Mouse (Mus musculus): ENCODE results near the gene Ssh3. TPM values are rescaled to one million over a fixed set of nuclear protein-coding genes. Genes with fewer than 3 reads are reported as not detected.

The Ssh3 gene
- polyA plus RNA-seq, 1 experiment from 2014 or later = 5.6 TPM

DNA sequence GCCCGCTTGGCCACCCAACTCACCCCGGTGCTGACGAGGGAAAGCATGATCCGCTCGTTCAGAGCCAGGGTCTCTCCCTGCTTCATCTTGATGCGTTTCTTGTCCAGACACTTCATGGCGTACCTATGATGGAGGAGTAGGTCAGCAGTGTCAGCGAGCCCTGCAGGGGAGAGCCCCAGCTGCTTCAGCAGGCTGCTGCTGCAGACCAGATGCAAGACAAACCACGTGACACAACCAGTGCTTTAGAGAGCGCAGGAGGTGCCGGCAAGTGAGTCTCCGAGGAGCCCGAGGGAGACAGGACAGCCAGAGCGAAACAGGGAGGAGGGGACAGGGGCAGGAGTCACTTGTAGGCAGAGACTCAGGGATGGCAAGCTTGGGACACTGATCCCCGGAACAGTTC is 21.8 kb upstream of the Ssh3 start:
- WGBS = 84% methylated on average over 15 of the region's 15 CpGs
- H3K36me3 ChIP-seq (replicated peaks) = peaks cover 77% of the 10 kb centered on the region
- no peak for ATAC-seq (ENCODE audit: low FRiP score)
- H3K4me3 ChIP-seq (replicated peaks) = no peak overlapping the region
- no peaks in the 10 kb centered on the region for H3K27me3 ChIP-seq
- no peak overlapping the region for H3K27ac ChIP-seq
- no peaks in the 10 kb centered on the region for H3K9me3 ChIP-seq
- no peak overlapping the region for H3K9ac ChIP-seq
- no peak overlapping the region for H3K4me2 ChIP-seq
- H3K4me1 ChIP-seq = no peaks in the 10 kb centered on the region

DNA sequence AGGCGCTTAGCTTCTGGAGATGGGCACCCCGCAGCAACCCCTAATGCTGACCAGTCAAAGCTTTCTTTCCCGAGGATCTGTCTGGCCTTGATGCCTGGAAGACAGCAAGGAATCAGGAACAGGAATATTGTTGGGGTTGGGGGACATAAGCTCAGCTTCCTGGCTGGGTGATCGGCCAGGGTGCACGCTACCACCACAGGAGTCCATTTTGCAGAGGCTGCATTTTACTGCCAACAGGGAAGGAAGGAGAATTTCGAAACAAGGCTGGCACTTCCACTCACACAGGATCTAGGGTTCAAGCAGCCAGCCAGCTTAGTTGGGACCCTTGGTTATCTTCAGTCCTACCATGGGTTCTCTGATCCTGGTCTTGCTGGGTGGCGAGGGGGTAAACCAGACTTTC is 14.7 kb upstream of the Ssh3 start:
- H3K9ac ChIP-seq = peak overlapping the region; percentile 74; the same call in 1 of the 2 replicates
- WGBS = 50% methylated on average over 7 of the region's 7 CpGs

DNA sequence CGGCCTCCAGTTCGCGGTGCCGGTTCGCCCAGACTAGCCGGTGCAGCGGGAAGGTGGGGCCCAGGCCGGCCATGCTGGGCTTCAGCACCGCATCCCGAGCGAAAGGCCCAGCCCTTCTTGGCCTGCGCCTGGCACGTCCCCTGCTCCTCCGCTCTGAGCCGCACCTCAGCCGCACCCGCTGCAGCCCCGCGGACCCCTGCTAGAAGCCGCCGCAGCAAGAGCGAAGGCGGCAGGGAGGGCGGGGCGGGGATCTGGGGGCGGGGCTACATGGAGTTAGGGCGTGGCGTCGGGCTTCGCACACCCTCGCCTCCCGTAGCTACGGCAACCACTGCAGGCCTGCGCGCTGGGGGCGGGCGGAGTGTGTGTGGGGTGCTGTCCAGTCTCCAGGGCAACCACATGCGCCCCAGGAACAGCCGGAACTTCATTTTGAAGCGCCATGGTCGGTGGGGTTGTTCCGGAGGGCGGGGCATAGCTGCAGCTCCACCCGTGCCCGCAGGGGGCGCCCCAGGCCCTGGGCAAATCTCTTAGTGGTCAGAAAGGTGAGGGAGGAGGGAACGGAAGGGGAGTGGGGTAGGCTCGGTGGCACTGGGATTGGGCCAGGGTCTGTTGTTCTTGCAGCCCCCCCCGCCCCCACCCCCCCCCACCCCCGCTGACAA is 14.0 kb upstream of the Ssh3 start, which contains the start of gene Ankrd13d:
Ankrd13d (minus strand) TSS at position 240 of the 656 bp plus-strand sequence.
- peak within 1 kb of the TSS; percentile 74 for H3K9ac ChIP-seq
- peak within 1 kb of the TSS; percentile 65 for H3K4me2 ChIP-seq
- H3K36me3 ChIP-seq (replicated peaks) = peaks cover 27% of the 10 kb centered on the region
- WGBS = 1% methylated on average over 41 of the region's 50 CpGs
- H3K27me3 ChIP-seq = peaks cover 6% of the 10 kb centered on the region; the same call in 1 of the 2 replicates
- H3K9me3 ChIP-seq = no peaks in the 10 kb centered on the region
- H3K4me1 ChIP-seq = peaks cover 20% of the 10 kb centered on the region
- H3K27ac ChIP-seq = 0 out of 2 replicates have a peak within 1 kb of the TSS, but pooled peaks have one; percentile 25
- H3K4me3 ChIP-seq (replicated peaks) = peak within 1 kb of the TSS; percentile 64
- ATAC-seq (ENCODE audit: low FRiP score) = peak; percentile 96

More for the DNA sequence above, 14.7 kb upstream of the Ssh3 start:
- Histone ChIP-seq H3K36me3 (replicated peaks) (peaks cover 33% of the 10 kb centered on the region), H3K27me3 (peaks cover 6% of the 10 kb centered on the region; the same call in 1 of the 2 replicates), H3K4me3 (replicated peaks) (peak overlapping the region; percentile 64), H3K27ac (0 out of 2 replicates have a peak overlapping the region, but pooled peaks have one; percentile 25), H3K4me2 (peak overlapping the region; percentile 65), H3K9me3 (no peaks in the 10 kb centered on the region), H3K4me1 (peaks cover 20% of the 10 kb centered on the region)
- no peak for ATAC-seq (ENCODE audit: low FRiP score)

DNA sequence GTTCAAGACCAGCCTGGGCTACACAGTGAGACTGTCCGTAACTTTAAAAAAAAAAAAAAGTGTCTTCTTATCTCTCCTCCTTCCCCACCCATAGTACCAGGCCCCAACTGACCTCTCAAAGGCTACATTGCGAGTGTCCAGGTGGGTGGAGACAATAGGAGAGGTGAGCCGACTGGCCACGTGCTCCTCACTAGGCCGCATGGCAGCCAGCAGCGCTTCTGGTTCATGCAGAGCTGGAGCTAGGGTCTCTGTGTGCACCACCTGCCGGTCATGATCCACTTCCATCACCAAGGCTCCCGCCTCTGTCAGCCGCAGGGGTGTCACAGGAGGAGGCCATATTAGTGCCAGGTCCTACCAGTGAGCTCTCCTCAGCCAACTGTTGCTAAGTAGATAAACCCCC is 11.4 kb upstream of the Ssh3 start:
- H3K9me3 ChIP-seq = no peaks in the 10 kb centered on the region
- ATAC-seq (ENCODE audit: low FRiP score) = no peak
- H3K9ac ChIP-seq = no peak overlapping the region
- H3K27ac ChIP-seq = no peak overlapping the region
- no peak overlapping the region for H3K4me3 ChIP-seq (replicated peaks)
- H3K36me3 ChIP-seq (replicated peaks) = peaks cover under 1% of the 10 kb centered on the region
- H3K27me3 ChIP-seq = peaks cover 6% of the 10 kb centered on the region; the same call in 1 of the 2 replicates
- H3K4me2 ChIP-seq = no peak overlapping the region
- 97% methylated on average over 9 of the region's 9 CpGs for WGBS
- peaks cover 20% of the 10 kb centered on the region for H3K4me1 ChIP-seq

DNA sequence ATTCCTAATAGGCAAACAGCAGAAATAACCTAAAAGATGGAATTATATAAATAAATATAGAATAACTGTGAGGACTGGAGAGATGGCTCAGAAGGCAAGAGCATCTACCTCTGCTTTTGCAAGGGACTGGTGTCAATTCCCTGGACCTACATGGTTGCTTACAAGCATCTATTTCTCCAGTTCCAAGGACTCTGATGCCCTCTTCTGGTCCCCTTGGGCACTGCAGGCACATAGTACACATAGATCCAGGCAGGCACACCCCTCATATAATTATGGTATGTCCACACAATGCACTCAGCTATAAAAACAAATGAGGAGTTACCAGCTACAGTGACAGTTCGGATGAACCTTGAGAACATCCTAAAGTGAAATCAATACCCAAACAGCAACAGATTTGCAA is 10.5 kb upstream of the Ssh3 start:
- Histone ChIP-seq H3K4me1 (peaks cover 20% of the 10 kb centered on the region), H3K9ac (no peak overlapping the region), H3K9me3 (no peaks in the 10 kb centered on the region), H3K27me3 (peaks cover 6% of the 10 kb centered on the region; the same call in 1 of the 2 replicates), H3K36me3 (replicated peaks) (no peaks in the 10 kb centered on the region), H3K4me3 (replicated peaks) (no peak overlapping the region), H3K27ac (no peak overlapping the region), H3K4me2 (no peak overlapping the region)
- whole genome bisulfite sequencing = 86% methylated on average over 1 of the region's 1 CpGs
- ATAC-seq (ENCODE audit: low FRiP score) = no peak

DNA sequence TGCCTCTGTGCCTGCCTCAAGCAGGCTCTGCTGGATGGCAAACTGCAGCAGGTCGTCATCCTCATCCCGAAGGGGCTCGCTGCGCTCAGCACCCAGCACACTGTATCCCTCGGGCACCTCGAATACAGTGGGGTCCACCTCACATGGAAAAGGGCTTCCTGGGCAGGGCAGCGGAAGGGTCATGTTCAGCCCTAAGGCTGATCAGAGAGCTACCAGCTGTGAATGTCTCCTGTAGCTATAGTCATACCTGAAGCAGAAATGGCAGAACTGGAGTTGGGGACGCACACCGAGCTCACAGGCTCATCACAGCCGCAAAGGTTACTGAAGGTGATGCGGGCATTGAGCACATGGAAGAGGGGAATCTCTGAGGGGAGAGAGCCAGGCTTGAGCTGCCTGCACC is 2.0 kb upstream of the Ssh3 start:
- H3K27me3 ChIP-seq = peaks cover 31% of the 10 kb centered on the region
- ATAC-seq (ENCODE audit: low FRiP score) = no peak
- 95% methylated on average over 11 of the region's 11 CpGs for WGBS

DNA sequence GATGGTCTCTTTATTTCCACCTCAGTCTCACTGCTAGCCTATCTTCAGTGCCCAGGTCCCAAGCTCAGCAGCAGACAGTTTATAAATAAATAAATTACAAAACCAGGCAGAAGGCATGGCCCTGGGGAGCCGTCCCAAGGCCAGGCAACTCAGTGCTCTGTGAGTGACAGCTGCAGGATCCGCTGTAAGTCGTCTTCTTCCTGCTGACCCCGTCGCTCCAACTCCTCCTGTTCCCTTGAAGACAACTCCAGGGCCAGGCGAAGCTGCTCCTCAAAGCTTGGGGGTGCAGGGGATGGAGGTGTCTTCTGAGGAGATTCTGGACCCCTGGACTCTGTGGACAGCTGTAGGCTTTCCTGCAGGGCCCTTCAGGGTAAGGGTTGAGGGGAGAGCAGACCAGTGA is 1.2 kb upstream of the Ssh3 start:
- WGBS = 80% methylated on average over 6 of the region's 6 CpGs
- Histone ChIP-seq H3K4me3 (replicated peaks) (no peak overlapping the region), H3K27ac (no peak overlapping the region), H3K27me3 (peaks cover 31% of the 10 kb centered on the region), H3K9me3 (no peaks in the 10 kb centered on the region), H3K36me3 (replicated peaks) (no peaks in the 10 kb centered on the region), H3K9ac (no peak overlapping the region), H3K4me2 (no peak overlapping the region), H3K4me1 (peaks cover 7% of the 10 kb centered on the region)
- no peak for ATAC-seq (ENCODE audit: low FRiP score)

More for the DNA sequence above, 2.0 kb upstream of the Ssh3 start:
- H3K4me1 ChIP-seq = peaks cover 7% of the 10 kb centered on the region
- H3K36me3 ChIP-seq (replicated peaks) = no peaks in the 10 kb centered on the region
- H3K4me2 ChIP-seq = no peak overlapping the region
- H3K4me3 ChIP-seq (replicated peaks) = no peak overlapping the region
- no peaks in the 10 kb centered on the region for H3K9me3 ChIP-seq
- no peak overlapping the region for H3K27ac ChIP-seq
- no peak overlapping the region for H3K9ac ChIP-seq

DNA sequence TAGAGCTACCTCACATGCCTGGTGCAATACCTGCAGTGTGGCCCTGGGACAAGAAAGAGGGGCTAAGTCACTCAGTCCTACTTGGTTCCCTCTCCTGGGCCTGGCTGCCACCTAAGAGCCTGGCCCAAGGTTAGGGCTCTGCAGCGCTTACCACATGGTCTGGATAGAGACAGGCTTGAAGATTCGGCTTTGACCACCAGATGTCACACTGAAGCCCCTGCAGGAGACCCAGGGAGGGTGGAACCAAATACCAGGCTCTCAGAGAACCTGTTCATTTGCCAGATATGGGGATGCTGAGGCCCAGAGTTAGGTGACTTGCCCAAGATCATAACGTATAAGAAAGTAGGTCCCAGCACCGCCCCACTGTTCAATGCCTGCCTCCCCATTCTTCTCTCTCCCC is 3.0 kb downstream of the Ssh3 start:
- Histone ChIP-seq H3K4me3 (replicated peaks) (no peak overlapping the region), H3K4me2 (no peak overlapping the region), H3K9ac (no peak overlapping the region), H3K36me3 (replicated peaks) (no peaks in the 10 kb centered on the region), H3K27me3 (peaks cover 31% of the 10 kb centered on the region), H3K9me3 (no peaks in the 10 kb centered on the region), H3K4me1 (peaks cover 7% of the 10 kb centered on the region), H3K27ac (no peak overlapping the region)
- ATAC-seq (ENCODE audit: low FRiP score) = no peak
- WGBS = 64% methylated on average over 4 of the region's 4 CpGs

DNA sequence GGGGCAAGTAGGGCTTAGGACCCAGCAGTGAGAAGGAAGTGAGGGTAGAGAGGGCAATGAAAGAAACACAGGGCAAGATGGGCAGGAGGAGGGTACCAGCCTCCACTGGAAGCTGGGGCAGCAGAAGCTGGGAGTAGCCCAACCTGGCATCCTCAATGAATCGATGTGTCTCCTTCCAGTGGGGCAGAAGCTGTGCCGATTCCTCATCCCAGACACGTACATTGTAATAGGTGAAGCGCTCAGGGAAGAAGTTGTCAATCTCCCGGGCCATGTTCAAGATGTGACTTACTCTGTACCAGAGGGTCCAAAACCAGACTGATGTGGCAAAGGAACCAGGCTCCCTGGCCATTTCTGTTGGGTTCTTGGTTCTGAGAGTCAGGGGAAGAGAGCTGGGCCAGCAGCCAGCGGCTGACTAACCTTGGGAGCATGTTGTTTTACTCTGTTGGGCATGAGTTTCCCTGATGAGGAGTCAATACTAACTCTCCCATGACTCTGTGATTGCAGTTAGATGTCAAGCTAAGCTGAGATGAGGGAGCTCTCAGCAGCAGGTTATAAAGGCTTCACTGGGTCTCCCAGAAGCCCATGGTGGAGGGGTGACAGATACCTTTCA is 4.7 kb downstream of the Ssh3 start:
- H3K4me2 ChIP-seq = no peak overlapping the region
- no peak overlapping the region for H3K4me3 ChIP-seq (replicated peaks)
- peaks cover 18% of the 10 kb centered on the region for H3K27me3 ChIP-seq
- H3K4me1 ChIP-seq = peaks cover 7% of the 10 kb centered on the region
- H3K9me3 ChIP-seq = no peaks in the 10 kb centered on the region
- ATAC-seq (ENCODE audit: low FRiP score) = no peak
- H3K36me3 ChIP-seq (replicated peaks) = no peaks in the 10 kb centered on the region
- no peak overlapping the region for H3K27ac ChIP-seq
- 94% methylated on average over 6 of the region's 6 CpGs for WGBS
- no peak overlapping the region for H3K9ac ChIP-seq

DNA sequence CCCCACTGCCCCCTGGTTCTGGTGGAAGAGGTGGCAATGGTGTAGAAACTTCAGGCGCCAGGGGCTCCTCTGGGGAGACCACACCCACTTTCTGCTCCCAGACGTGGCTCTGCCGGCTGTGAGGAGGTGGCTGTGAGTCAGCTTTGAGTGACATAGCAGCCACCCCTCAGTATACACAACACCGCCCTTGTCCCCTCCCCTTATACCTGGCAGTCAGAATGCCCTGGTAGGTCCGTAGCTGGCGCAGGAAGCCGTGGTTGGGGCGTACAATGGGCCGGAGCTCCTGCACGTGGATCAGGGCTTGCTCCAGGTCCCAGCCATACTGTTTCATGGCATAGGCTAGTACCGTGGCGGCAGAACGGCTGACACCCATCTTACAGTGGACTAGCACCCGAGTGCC is 5.3 kb downstream of the Ssh3 start:
- Histone ChIP-seq H3K4me3 (replicated peaks) (no peak overlapping the region), H3K9ac (no peak overlapping the region), H3K27me3 (peaks cover 12% of the 10 kb centered on the region), H3K27ac (no peak overlapping the region), H3K4me2 (no peak overlapping the region), H3K36me3 (replicated peaks) (no peaks in the 10 kb centered on the region), H3K9me3 (no peaks in the 10 kb centered on the region), H3K4me1 (peaks cover 2% of the 10 kb centered on the region)
- WGBS = 65% methylated on average over 14 of the region's 14 CpGs
- ATAC-seq (ENCODE audit: low FRiP score) = no peak

DNA sequence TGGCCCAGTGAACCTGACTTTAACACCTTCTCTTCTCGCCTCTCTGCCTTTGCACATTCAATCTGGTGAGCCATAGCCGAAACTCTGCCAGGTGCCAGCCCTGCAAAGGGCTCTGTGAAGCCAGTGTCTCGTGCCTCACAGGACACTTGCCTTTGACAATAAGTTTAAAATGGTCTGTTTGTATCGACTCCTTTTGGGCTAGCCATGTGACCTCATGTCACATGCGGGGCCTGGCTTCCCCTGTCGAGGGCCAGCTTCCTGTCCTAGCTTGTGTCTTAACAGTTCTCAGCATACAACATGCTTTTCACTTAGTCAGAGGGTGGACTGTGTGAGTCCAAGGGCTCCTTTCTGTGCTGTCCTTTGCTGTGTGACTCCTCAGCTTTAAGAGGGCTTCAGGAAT is 6.2 kb downstream of the Ssh3 start:
- Histone ChIP-seq H3K4me3 (replicated peaks) (no peak overlapping the region), H3K9me3 (no peaks in the 10 kb centered on the region), H3K9ac (no peak overlapping the region), H3K27ac (no peak overlapping the region), H3K27me3 (peaks cover 3% of the 10 kb centered on the region), H3K36me3 (replicated peaks) (no peaks in the 10 kb centered on the region), H3K4me1 (0 out of 2 replicates have a peak, but pooled peaks cover 3% of the 10 kb centered on the region), H3K4me2 (no peak overlapping the region)
- no peak for ATAC-seq (ENCODE audit: low FRiP score)
- 85% methylated on average over 6 of the region's 6 CpGs for WGBS

DNA sequence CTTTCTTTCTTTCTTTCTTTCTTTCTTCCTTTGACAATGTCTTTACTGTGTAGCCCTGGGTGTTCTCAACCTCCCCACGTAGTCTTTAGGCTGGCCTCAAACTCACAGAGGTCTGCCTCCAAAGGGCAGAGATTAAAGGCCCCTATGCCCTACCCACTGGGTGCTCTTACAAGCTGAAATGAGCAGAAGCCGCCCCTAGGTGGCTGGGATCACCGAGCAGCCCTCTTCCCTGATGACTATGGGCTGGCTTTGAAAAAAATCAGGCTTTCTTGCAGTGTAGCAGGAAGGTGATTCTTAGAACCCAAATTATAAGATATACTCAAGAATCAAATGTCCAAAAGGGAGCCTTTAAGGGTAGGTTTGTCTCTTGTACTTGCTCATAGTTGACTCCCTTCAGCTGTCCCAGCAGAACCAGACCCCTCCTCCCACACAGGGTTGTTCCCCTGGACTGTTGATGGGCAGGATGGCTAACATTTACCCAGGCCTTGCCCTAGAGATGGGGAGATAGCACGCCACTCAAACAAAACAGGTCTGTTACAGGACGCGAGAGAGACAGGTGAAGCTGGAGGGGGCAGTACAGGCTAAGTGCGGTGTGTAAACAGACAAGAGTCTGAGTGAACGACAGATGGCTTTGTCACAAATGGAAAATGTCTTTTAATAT is 7.8 kb downstream of the Ssh3 start:
- ATAC-seq (ENCODE audit: low FRiP score) = no peak
- 56% methylated on average over 8 of the region's 8 CpGs for WGBS
- H3K4me3 ChIP-seq (replicated peaks) = no peak overlapping the region
- H3K4me1 ChIP-seq = peaks cover 10% of the 10 kb centered on the region
- no peaks in the 10 kb centered on the region for H3K36me3 ChIP-seq (replicated peaks)
- no peaks in the 10 kb centered on the region for H3K27me3 ChIP-seq
- no peak overlapping the region for H3K27ac ChIP-seq
- H3K9ac ChIP-seq = no peak overlapping the region
- H3K4me2 ChIP-seq = no peak overlapping the region
- H3K9me3 ChIP-seq = no peaks in the 10 kb centered on the region

Data from forebrain, embryonic 12.5 days (tissue).